13 mouse cellular contexts compared by ENCODE assay signal in genomic region chr16:57582008-57582407, GRCm38 (mm10). TPM values are rescaled to one million over a fixed set of nuclear protein-coding genes. Genes with fewer than 3 reads are reported as not detected.
DNase-seq lines count a peak whose midpoint lies in the region; ATAC-seq and TF ChIP-seq lines count a peak whose summit lies in the region.
"Had no signal": no experiment of that assay in that cellular context is flagged by ENCODE, and none has a peak within 500 bp of the region (broad histone marks: within the 10 kb centered on the region; RNA-seq: fewer than 3 reads in every experiment).

No protein-coding gene starts in this region.

- H3K9me3 ChIP-seq in lung, embryonic 14.5 days (ENCODE audit: low read depth, low read length), result no peaks in the 10 kb centered on the region

- 52% methylated on average over 2 of the region's 2 CpGs for WGBS in lung, embryonic 14.5 days
- WGBS in lung, adult 2 months, result 12% methylated on average over 2 of the region's 2 CpGs

- H3K4me2 ChIP-seq in lung, embryonic 14.5 days, result no peak overlapping the region

- TF ChIP-seq CTCF in lung, embryonic 14.5 days (IDR thresholded peaks at IDR 0.05; ENCODE audit: low read depth), result no peak
- no peak for TF ChIP-seq CTCF in lung, adult 2 months (IDR thresholded peaks at IDR 0.05; ENCODE audit: insufficient read depth, low read length)

- no peaks in the 10 kb centered on the region for H3K36me3 ChIP-seq in lung, embryonic 14.5 days (ENCODE audit: insufficient read depth)

- H3K27me3 ChIP-seq in lung, embryonic 14.5 days (ENCODE audit: insufficient read depth, low read length), result no peaks in the 10 kb centered on the region

- TF ChIP-seq POLR2A in lung, adult 2 months (IDR thresholded peaks at IDR 0.05; ENCODE audit: borderline replicate concordance, extremely low read depth, low read depth, low read length), result no peak

- ATAC-seq in lung, embryonic 14.5 days (ENCODE audit: insufficient read depth), result peak; percentile 48; the same call in 1 of the 2 replicates
- ATAC-seq: forebrain, embryonic 14.5 days; inflammation-experienced regulatory T-cells, adult 6 months had no signal

- peak; percentile 35 for DNase-seq in adrenal gland, adult 2 months
- no peak for DNase-seq in adrenal gland, adult 18-20 months (ENCODE audit: low spot score in 2 of 2)
- peak; percentile 68 for DNase-seq in lung, embryonic 14.5 days
- no peak for DNase-seq in lung, adult 2 months
- DNase-seq in kidney, postnatal 25 days, result peak; percentile 36 to 72
- DNase-seq in left cerebral cortex, adult 8-10 months (ENCODE audit: low spot score in 2 of 2), result no peak
- DNase-seq in retina, postnatal 1 day, result no peak
- DNase-seq in layer of hippocampus, adult 11-12 months (ENCODE audit: low spot score), result no peak
- DNase-seq: gastrocnemius, postnatal 36 days; layer of hippocampus, postnatal 36 days; right cerebral cortex, adult 18-20 months had no signal

- H3K4me1 ChIP-seq in lung, embryonic 14.5 days (ENCODE audit: insufficient read depth), result no peaks in the 10 kb centered on the region; the same call in 1 of the 2 replicates
- peaks cover 14% of the 10 kb centered on the region for H3K4me1 ChIP-seq in lung, adult 2 months (ENCODE audit: control insufficient read depth, insufficient read depth, low read length)

- no peak overlapping the region for H3K4me3 ChIP-seq in lung, embryonic 14.5 days (ENCODE audit: low read depth, low read length)
- no peak overlapping the region for H3K4me3 ChIP-seq in lung, adult 2 months (replicated peaks; ENCODE audit: extremely low read depth, low read depth, low read length)

- H3K9ac ChIP-seq in lung, embryonic 14.5 days, result no peak overlapping the region

- H3K27ac ChIP-seq in lung, embryonic 14.5 days (ENCODE audit: low read depth), result no peak overlapping the region

RNA-seq across cellular contexts. Expression of gene Cmss1, which starts 24.7 kb away (rescaled TPM):
- total RNA-seq in adrenal gland, adult 2 months (2021), result 10 to 100 TPM; 14.3 to 19.6 TPM
- 9.7 and 11.4 TPM in 2 replicates for polyA plus RNA-seq in adrenal gland, adult 2 months (2012; rRNA removed)
- total RNA-seq in adrenal gland, adult 18-20 months (2021), result 10 to 100 TPM; 15.0 to 16.9 TPM
- 58.0 and 67.9 TPM in 2 replicates for polyA plus RNA-seq in lung, embryonic 14.5 days (2014; fragmentation: Nextera tagmentation; extraction: Ambion mirVana)
- 8.0 TPM in 2 replicates for polyA plus RNA-seq in lung, adult 2 months (2012; rRNA removed)
- 10 to 100 TPM; 19.5 to 24.8 (median 21.3) TPM for total RNA-seq in left cerebral cortex, adult 8-10 months (2022)

Comparison
In these comparisons a context has a peak if more than half of its experiments do, and no peak if none do; other contexts are left out.
1. DNase-seq: peak in adrenal gland, adult 2 months (single experiment), lung, embryonic 14.5 days (single experiment) and kidney, postnatal 25 days (2 of 2); none in adrenal gland, adult 18-20 months (0 of 2), lung, adult 2 months (single experiment), left cerebral cortex, adult 8-10 months (0 of 2), retina, postnatal 1 day (single experiment) and layer of hippocampus, adult 11-12 months (single experiment).